Mouse (Mus musculus): ENCODE data around the gene Snx9.
A peak's percentile ranks its signal among the peaks of the same experiment; 100 is the strongest.

Snx9 gene

DNA sequence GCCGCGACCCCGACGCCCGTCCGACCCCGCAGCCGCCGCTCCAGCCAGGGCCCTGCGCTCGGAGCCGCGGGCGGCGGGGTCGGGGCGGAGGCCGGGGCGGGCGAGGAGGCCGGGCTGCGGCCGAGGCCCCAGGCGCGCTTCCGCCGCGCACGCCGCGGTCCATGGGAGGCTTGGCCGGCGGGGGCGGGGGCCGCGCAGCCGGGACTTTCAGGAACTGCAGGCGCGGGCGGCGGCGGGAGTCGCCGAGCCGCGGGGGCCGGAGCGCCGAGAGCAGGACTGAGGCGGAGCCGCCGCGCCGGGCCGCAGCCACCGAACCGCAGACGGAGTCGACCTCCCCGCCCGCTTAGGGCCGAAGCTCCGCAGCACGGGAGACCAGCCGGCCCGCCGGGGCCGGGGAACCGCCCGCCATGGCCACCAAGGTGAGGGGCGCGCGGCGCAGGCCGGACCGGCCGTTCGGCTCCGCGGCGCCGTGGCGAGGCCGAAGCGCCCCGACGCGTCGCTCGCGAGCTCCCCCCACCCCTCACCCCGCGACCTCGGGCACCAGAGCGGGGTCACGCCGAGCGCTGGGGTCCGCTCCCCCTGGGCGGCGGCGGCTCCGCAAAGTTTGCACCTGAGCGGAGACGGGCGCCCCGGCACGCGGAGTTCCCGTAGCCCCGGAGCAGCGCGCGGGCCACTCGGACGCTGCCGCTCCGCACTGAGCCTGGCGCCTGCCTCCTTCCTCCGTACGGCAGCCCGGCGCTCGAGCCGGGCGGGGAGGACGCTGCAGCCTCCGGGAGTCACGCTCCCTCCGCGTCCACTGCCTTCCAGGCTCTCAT is at the start of gene Snx9:
Snx9 (plus strand) TSS at position 202 of the 815 bp plus-strand sequence.
- DNase-seq = peak; percentile 84

- DNase-seq = no peak
Observed at GRCm38 (mm10) chr17:5792164-5792791, 48.9 kb upstream of the Snx9 start.

DNA sequence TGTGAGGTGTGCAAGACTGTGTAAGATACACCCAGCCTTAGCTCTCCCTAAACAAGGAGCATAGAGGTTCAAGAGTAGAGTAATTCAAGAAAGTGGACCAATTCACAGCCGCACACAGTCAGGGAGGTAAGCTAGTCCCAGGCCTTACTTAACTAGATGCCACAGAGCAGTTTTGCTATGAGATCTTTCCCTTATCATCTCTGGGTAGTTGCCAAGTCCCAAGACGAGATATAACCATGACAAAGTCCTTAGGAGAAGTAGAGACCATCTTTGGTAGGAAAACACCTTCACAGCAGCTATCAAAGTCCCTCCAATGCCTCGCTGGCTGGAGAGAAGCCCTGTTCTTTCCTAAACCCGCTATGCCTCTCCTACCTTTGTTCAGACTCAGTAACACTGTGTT is 47.5 kb upstream of the Snx9 start:
- DNase-seq = no peak

GRCm38 (mm10) chr17:5794276-5794675 is 46.9 kb upstream of the Snx9 start:
- DNase-seq = peak; percentile 38

DNA sequence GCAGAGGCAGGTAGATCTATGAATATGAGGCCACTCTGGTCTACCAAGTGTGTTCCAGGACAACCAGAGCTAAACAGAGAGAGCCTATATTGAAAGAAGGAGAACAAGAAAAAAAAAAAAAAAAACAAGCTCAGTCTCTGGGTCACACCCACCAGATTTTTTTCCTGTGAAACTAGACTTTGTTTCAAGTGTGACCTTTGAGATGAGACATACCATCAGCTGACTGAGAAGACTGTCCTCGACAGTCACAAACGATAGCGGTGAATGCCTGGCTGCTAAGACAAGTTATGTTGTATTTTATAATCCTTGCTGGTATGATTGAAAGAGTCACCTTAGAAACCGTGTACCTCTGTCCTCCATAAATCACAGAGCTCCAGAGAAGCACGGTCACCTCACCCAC is 45.8 kb upstream of the Snx9 start:
- DNase-seq = no peak

- peak; percentile 72 for DNase-seq
Observed at GRCm38 (mm10) chr17:5795878-5796277, 45.3 kb upstream of the Snx9 start.

GRCm38 (mm10) chr17:5797124-5797760 is 43.9 kb upstream of the Snx9 start:
- DNase-seq = peak; percentile 68

- DNase-seq = no peak
Observed at GRCm38 (mm10) chr17:5798221-5798801, 42.8 kb upstream of the Snx9 start.

GRCm38 (mm10) chr17:5798900-5799299 is 42.2 kb upstream of the Snx9 start:
- DNase-seq = no peak

GRCm38 (mm10) chr17:5799396-5800021 is 41.6 kb upstream of the Snx9 start:
- DNase-seq = no peak

GRCm38 (mm10) chr17:5800254-5800653 is 40.9 kb upstream of the Snx9 start:
- DNase-seq = no peak

GRCm38 (mm10) chr17:5800824-5801560 is 40.1 kb upstream of the Snx9 start:
- no peak for DNase-seq

DNA sequence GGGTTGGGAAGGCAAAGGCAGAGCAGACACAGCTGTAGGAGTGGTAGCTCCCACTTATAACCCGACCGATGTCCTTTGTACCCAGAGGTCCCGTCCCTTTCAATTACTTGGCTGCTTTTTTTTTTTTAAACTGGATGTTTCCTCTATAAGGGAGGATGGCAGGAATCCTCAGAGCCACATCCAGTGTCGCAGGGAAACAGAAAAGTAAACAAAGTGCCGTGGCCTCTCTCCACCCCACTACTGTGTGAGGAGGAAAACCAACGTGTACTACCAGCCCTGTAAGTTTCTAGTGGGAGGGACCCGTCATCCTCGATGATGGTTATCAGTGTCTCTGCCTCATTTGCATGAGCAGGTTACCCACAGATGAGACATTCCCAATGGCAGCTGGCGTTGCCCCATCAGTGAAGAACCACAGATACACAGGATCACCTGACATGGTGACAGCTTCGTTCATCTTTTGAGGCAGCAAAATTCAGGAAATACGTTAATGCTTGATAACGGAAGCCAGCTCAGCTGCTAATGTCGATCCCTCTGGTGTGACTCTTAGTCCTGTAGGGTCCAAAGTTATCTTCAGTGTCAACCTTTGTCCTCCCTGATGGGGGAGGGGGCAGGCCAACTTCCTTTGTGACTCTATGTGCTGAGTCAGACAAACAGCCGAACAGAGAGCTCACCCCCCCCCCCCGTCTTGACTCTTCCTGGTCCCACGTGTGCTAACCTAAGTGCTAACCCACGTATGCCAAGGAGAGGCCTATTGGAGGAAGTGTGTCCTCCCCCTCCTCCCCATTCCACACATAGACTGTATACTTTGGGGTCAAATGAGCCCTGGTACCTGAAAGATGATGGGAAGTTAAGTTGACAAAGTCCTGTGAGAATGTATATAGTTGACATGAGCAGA is 39.1 kb upstream of the Snx9 start:
- DNase-seq = no peak

DNA sequence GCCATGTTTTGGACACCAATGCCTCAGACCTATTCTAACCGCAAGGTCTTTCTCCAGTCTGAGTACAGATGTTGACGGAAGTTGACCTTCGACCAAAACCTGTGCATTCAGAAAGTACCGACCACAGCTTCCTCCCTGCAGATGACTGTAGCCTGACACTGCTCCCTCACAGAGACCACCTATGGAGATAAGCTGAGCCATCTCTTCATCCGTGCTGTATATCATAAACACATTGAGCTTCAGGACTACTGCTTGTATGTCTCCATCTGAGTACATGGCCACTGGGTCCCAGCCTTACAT is 38.5 kb upstream of the Snx9 start:
- no peak for DNase-seq

DNA sequence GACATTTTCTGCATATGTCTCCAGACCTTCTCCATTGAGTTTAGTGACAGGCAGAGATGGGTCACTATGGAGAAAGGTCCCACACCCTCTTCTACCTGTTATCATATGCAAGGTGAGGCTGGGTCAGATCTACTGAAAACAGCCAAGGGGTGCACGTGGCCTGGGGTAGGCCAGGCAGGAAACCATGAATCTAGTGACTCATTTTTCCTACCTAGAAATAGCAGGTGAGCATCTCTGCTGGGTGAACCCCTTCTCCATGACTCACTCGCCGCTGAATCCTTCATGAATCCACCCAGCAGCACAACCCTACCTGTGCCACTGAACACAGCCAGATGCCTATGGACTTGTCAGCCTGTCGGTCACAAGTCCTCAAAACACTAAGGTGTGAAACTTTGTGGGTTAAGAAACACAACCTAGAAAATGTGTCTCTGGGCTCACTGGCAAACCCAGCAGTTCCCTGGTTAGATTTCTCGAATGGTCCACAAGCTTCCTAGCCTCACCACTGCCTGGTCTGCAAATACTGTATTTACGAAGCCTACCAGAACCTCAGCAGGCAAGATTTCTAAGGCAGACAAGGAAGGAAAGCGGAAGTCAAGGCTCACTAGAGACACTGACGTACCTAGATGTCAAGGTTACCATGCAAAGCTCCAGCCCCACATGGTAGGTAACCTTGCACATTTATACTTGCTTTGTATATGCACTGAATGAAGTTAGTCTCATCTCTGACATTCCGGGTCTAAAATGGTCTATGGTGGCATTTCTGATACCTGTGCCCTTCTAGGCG is 37.7 kb upstream of the Snx9 start:
- no peak for DNase-seq

GRCm38 (mm10) chr17:5804370-5805150 is 36.6 kb upstream of the Snx9 start:
- no peak for DNase-seq

GRCm38 (mm10) chr17:5805151-5805834 is 35.8 kb upstream of the Snx9 start:
- no peak for DNase-seq

DNA sequence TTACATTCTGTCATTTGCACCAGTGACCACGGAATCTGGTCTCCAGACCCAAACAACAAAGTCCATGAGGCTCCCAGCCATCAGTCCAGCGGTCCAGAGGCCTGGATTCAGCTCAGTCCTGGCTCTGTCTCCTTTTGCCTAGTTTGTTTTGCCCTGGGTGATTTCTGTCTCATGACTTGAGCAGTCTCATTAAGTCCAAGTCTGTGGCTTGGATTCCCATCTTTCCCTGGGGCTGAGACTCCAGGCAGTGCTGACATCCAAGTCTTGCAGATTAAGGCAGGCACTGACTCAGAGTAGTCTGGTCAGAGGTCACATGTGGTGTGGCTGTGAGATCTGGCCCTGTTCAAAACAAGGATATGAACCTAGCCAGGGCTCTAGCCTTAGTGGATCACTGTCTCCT is 35.2 kb upstream of the Snx9 start:
- DNase-seq = peak; percentile 70

- DNase-seq = no peak
Observed at GRCm38 (mm10) chr17:5806823-5807222, 34.3 kb upstream of the Snx9 start.

All from kidney, adult 18-20 months (tissue).